Mouse (Mus musculus) limb, embryonic 13.5 days (tissue): Measurements from ENCODE around the gene Rasal3. TPM values are rescaled to one million over a fixed set of nuclear protein-coding genes. Genes with fewer than 3 reads are reported as not detected.

Source experiments
- ATAC-seq: fragments of 200-750 bp; cut with Nextera tagmentation; 2 replicates; pipeline ENCODE4 v1.8.0; 2017; ENCODE audit warnings: low read depth, moderate number of reproducible peaks, moderate TSS enrichment; ENCODE audit not compliant: low FRiP score
- H3K27ac ChIP-seq: fragments of 300-500 bp; sonication (generic); 2 replicates; pipeline ENCODE4 v1.5.1; 2015; ENCODE audit warnings: inconsistent platforms, mild to moderate bottlenecking, moderate library complexity
- H3K27me3 ChIP-seq: fragments of 300-500 bp; sonication (generic); 2 replicates; pipeline ENCODE4 v1.6.1; 2015; ENCODE audit warnings: mild to moderate bottlenecking, inconsistent platforms
- H3K36me3 ChIP-seq: fragments of 300-500 bp; sonication (generic); 2 replicates; pipeline ENCODE4 v1.6.1; 2015; ENCODE audit warnings: inconsistent platforms, mild to moderate bottlenecking, moderate library complexity
- H3K4me1 ChIP-seq: fragments of 300-500 bp; sonication (generic); 2 replicates; pipeline ENCODE4 v1.6.1; 2015; ENCODE audit warnings: inconsistent platforms
- H3K4me2 ChIP-seq: fragments of 300-500 bp; sonication (generic); replicated peaks from 2 replicates; pipeline ENCODE4 v1.6.1; 2015; ENCODE audit warnings: inconsistent platforms, mild to moderate bottlenecking, moderate library complexity
- H3K4me3 ChIP-seq: fragments of 300-500 bp; sonication (generic); 2 replicates; pipeline ENCODE4 v1.5.1; 2015; ENCODE audit warnings: moderate library complexity, mild to moderate bottlenecking, inconsistent platforms
- H3K9ac ChIP-seq: fragments of 300-500 bp; sonication (generic); 2 replicates; pipeline ENCODE4 v1.6.1; 2015; ENCODE audit warnings: mild to moderate bottlenecking, inconsistent platforms
- H3K9me3 ChIP-seq: fragments of 300-500 bp; sonication (generic); 2 replicates; pipeline ENCODE4 v1.6.1; 2016; ENCODE audit warnings: inconsistent platforms
- WGBS: fragments of 180-500 bp; shearing (Covaris S2); methylation state at CpG from one replicate; pipeline ENCODE4 v1.1.7; 2015; 5-methylcytosine and 5-hydroxymethylcytosine counted together
- polyA plus RNA-seq: library from polyadenylated mRNA; unstranded; fragments of >200 nt; fragmentation: Nextera tagmentation; extraction: Ambion mirVana; gene quantifications from 2 replicates; pipeline ENCODE4 v1.2.1, GENCODE M21; 2015

The Rasal3 gene
- polyA plus RNA-seq, 1 experiment from 2014 or later, result 0.85 TPM

- WGBS, result 80% methylated on average over 4 of the region's 4 CpGs
- no peak overlapping the region for H3K27ac ChIP-seq
- no peaks in the 10 kb centered on the region for H3K9me3 ChIP-seq
- peak overlapping the region; percentile 86 for H3K4me2 ChIP-seq
- H3K4me3 ChIP-seq, result peak overlapping the region; percentile 96
- peaks cover 29% of the 10 kb centered on the region for H3K4me1 ChIP-seq
- ATAC-seq, result no peak
- H3K9ac ChIP-seq, result peak overlapping the region; percentile 95
- H3K36me3 ChIP-seq, result peaks cover 52% of the 10 kb centered on the region
- no peaks in the 10 kb centered on the region for H3K27me3 ChIP-seq
These were observed 40.7 kb downstream of the Rasal3 start for GRCm38 (mm10) chr17:32362686-32363085.

DNA sequence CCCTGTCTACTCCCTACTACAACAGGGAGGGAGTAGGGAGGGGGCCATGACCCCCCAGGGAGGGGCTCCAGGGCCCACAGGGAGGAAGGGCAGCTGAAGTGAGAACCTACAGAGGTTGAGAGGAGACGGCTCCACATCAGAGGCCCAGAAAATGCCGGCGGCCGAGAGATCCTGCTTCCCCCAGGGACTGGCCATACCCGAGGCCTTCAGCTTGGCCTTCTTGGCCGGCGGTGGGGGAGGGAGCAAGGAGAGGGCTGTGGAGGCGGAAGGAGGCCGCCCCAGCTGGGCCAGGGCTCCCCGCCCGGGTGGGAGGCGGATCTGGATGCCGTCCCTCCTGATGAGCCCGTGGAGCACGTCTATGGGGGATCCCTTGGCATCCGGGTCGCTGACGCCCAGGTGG is 43.5 kb downstream of the Rasal3 start:
- Histone ChIP-seq H3K9ac (0 out of 2 replicates have a peak overlapping the region, but pooled peaks have one; percentile 13), H3K27me3 (no peaks in the 10 kb centered on the region), H3K36me3 (peaks cover 80% of the 10 kb centered on the region), H3K4me3 (no peak overlapping the region), H3K27ac (no peak overlapping the region), H3K9me3 (no peaks in the 10 kb centered on the region), H3K4me1 (peaks cover 23% of the 10 kb centered on the region), H3K4me2 (no peak overlapping the region)
- 86% methylated on average over 16 of the region's 18 CpGs for WGBS
- ATAC-seq, result no peak

DNA sequence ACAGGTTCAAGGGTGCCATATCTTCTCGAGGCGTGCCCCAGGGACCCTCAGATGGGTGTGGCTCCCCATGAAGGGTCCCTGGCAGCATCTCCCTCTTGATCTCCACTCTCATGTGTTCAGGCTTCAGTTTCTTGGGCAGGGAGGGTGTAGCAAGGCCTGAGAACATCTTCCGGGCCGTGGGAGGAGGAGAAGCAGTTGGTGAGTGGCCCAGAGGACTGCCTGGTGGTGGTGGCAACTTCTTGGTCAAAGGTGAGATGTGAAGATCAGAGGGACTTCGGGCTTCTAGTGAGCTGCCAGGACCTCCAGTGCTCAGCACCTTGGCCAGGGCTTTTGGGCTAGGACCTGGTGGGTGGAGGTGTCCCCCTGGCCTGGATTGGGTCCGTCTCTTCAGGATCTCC is 44.4 kb downstream of the Rasal3 start:
- H3K27me3 ChIP-seq, result no peaks in the 10 kb centered on the region
- H3K4me2 ChIP-seq, result no peak overlapping the region
- no peaks in the 10 kb centered on the region for H3K9me3 ChIP-seq
- no peak overlapping the region for H3K27ac ChIP-seq
- no peak overlapping the region for H3K9ac ChIP-seq
- H3K36me3 ChIP-seq, result peaks cover 89% of the 10 kb centered on the region
- WGBS, result 94% methylated on average over 6 of the region's 6 CpGs
- H3K4me1 ChIP-seq, result peaks cover 19% of the 10 kb centered on the region
- ATAC-seq, result no peak
- no peak overlapping the region for H3K4me3 ChIP-seq

DNA sequence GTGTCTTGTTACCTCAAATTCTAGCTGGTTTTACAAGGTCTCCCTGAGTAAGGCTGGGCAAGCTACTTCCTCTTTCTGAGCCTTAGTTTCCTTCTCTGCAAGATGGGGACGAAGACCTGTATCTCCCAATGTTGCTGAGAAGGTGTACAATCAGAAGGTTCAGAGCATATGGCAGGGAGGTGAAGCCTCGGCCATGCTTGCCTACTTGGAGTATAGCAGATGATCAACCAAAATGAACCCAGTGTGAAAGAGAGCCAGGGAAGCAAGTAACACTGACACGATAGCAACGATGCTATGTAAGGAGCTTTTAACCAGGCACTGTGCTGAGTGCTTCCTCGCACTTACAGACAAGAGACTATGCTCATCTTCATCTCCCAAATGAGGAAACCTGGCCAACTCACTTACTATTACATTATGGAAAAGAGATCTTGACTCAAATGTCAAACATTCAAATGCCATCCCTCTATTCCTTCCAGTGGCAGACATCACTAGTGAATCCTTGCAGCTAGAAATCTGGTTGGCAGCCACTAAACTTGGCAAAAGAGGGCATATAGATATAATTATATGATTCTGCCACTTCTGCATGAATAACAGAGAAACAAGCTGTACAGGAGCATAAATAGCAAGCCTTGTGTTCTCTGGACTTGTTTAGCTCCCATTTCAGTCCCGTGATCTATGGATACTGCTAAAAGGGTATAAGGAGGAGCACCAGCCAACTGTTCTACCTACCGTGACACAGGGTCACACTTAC is 45.0 kb downstream of the Rasal3 start:
- no peaks in the 10 kb centered on the region for H3K27me3 ChIP-seq
- no peak overlapping the region for H3K27ac ChIP-seq
- no peak overlapping the region for H3K4me2 ChIP-seq
- H3K36me3 ChIP-seq, result peaks cover 95% of the 10 kb centered on the region
- no peak overlapping the region for H3K4me3 ChIP-seq
- H3K9ac ChIP-seq, result no peak overlapping the region
- no peak for ATAC-seq
- peaks cover 17% of the 10 kb centered on the region for H3K4me1 ChIP-seq
- H3K9me3 ChIP-seq, result no peaks in the 10 kb centered on the region
- 93% methylated on average over 7 of the region's 7 CpGs for WGBS

DNA sequence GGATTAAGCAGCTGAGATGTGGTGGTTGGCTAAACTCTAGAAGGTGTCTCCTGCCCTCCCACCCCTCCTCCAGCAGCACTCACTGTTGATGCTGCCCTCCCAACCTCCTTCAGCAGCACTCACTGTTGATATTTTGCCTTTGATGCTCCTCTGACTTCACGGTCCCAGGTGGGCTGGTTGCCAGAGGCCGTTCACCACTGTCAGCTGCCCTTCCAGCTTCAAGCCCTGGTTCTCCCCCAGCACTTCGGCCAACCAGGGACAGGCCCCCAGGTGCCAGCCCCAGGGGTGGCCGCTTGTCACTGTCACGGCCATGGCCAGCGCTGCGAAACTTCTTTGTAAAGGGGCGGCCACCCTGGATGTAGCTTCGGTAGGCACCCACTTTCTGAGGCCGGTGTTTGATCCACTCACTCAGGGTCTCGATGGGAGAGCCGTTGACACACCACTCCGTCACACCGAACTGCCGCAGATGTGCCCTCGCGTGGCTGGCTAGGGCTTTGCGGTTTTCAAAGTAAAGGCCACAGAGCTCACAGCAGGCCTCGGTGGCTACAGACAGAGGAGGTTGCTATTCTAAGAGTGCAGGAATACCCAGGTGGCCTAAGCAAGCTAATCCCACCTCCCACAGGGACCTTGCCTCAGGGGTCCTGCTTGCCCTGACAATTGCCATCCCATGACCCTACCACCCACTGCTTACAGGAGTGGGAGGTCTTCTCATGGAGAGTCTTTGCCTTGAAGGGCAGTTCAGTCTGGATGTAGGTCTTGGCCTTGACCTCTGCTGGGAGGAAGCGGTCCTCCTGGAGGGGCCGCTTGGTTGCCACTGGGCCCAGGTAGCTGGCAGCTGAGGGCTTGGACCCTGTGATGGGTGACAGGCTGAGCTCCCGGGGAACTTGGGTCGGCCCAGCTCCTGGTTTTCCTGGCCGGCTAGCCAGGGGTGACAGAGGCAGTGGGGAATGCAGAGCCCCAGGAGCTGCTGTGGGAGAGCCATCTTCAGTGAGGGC is 46.3 kb downstream of the Rasal3 start:
- peaks cover 87% of the 10 kb centered on the region for H3K36me3 ChIP-seq
- no peaks in the 10 kb centered on the region for H3K27me3 ChIP-seq
- no peak for ATAC-seq
- no peak overlapping the region for H3K9ac ChIP-seq
- WGBS, result 89% methylated on average over 24 of the region's 24 CpGs
- no peak overlapping the region for H3K4me3 ChIP-seq
- peaks cover 4% of the 10 kb centered on the region for H3K4me1 ChIP-seq
- no peak overlapping the region for H3K27ac ChIP-seq
- H3K9me3 ChIP-seq, result no peaks in the 10 kb centered on the region
- no peak overlapping the region for H3K4me2 ChIP-seq

- no peak for ATAC-seq
- Histone ChIP-seq H3K4me1 (0 out of 2 replicates have a peak, but pooled peaks cover under 1% of the 10 kb centered on the region), H3K4me2 (no peak overlapping the region), H3K36me3 (peaks cover 79% of the 10 kb centered on the region), H3K27me3 (no peaks in the 10 kb centered on the region), H3K9ac (no peak overlapping the region), H3K9me3 (no peaks in the 10 kb centered on the region), H3K27ac (no peak overlapping the region), H3K4me3 (no peak overlapping the region)
- WGBS, result 93% methylated on average over 9 of the region's 9 CpGs
These were observed 47.1 kb downstream of the Rasal3 start for GRCm38 (mm10) chr17:32356281-32356680.

DNA sequence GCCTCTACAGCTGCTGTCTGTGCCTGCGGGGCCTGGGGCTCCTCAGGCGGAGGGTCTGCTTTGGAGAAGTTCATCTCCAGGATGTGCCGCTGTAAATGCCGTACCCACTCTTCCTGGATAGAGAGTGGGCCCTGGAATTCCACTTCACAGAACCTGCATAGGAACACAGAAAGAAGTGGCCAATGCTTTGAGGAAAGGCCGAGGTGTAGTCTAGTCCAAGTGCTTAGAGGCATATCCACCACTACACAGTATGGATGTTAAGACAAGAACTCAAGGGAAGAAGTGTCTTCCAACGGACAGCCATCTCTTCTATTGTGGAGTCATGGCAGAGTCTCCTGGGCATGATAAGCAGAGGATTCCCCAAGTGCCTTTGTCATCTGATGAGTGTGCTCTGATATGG is 48.4 kb downstream of the Rasal3 start:
- no peak for ATAC-seq
- H3K4me3 ChIP-seq, result no peak overlapping the region
- no peak overlapping the region for H3K27ac ChIP-seq
- H3K4me2 ChIP-seq, result no peak overlapping the region
- WGBS, result 93% methylated on average over 6 of the region's 6 CpGs
- 0 out of 2 replicates have a peak, but pooled peaks cover 2% of the 10 kb centered on the region for H3K4me1 ChIP-seq
- peaks cover 66% of the 10 kb centered on the region for H3K36me3 ChIP-seq
- H3K9me3 ChIP-seq, result no peaks in the 10 kb centered on the region
- H3K27me3 ChIP-seq, result no peaks in the 10 kb centered on the region
- no peak overlapping the region for H3K9ac ChIP-seq

DNA sequence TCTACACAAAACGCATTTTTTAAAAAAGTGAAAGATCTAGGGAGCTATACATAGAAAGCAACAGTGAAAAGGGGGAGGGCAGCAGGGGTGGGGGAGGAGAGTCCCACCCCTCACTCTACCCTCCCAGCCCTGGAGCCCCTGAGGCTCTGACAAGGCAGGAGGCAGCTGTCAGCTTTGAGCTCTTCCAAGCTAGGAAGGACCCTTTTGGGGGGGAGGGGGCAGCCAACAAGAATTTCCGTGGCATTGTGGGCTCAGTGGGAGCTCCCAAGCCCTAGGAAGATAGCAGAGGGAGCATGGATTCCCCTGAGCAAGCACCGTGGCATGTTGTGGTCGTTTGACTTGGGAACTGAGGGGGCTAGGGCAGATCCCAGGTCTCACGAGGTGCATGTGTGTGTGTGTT is 49.2 kb downstream of the Rasal3 start:
- Histone ChIP-seq H3K9me3 (no peaks in the 10 kb centered on the region), H3K4me1 (peaks cover 6% of the 10 kb centered on the region), H3K36me3 (peaks cover 58% of the 10 kb centered on the region), H3K4me2 (no peak overlapping the region), H3K9ac (no peak overlapping the region), H3K27me3 (no peaks in the 10 kb centered on the region), H3K27ac (no peak overlapping the region), H3K4me3 (no peak overlapping the region)
- 81% methylated on average over 5 of the region's 5 CpGs for WGBS
- no peak for ATAC-seq

DNA sequence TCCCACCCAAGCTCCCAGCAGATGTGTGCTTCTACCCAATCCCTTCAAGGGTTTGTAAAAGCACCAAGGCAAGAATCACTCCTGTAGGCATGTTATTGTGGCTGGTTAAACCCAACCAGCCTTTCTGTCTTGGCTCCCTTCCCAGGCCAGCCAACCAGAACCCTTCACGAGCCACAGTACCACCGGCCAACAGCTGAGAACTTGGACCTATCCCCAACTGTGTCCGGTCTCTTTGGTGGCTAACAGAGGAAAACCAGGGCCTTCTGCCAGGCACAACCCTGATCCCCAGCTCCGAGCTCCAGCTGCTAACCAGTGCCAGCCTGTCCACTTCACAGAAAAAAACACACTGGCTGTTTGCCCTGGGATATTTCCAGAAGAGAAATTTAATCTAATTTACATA is 49.7 kb downstream of the Rasal3 start:
- H3K9me3 ChIP-seq, result no peaks in the 10 kb centered on the region
- peaks cover 53% of the 10 kb centered on the region for H3K36me3 ChIP-seq
- no peaks in the 10 kb centered on the region for H3K27me3 ChIP-seq
- H3K9ac ChIP-seq, result no peak overlapping the region
- no peak overlapping the region for H3K27ac ChIP-seq
- no peak for ATAC-seq
- no peak overlapping the region for H3K4me3 ChIP-seq
- WGBS, result 76% methylated on average over 4 of the region's 4 CpGs
- H3K4me2 ChIP-seq, result no peak overlapping the region
- H3K4me1 ChIP-seq, result peaks cover 12% of the 10 kb centered on the region

- no peak for ATAC-seq
- Histone ChIP-seq H3K27me3 (no peaks in the 10 kb centered on the region), H3K4me2 (no peak overlapping the region), H3K9ac (no peak overlapping the region), H3K4me1 (peaks cover 23% of the 10 kb centered on the region), H3K4me3 (no peak overlapping the region), H3K36me3 (peaks cover 33% of the 10 kb centered on the region), H3K9me3 (no peaks in the 10 kb centered on the region), H3K27ac (no peak overlapping the region)
These were observed 51.7 kb downstream of the Rasal3 start for GRCm38 (mm10) chr17:32351726-32352125.

DNA sequence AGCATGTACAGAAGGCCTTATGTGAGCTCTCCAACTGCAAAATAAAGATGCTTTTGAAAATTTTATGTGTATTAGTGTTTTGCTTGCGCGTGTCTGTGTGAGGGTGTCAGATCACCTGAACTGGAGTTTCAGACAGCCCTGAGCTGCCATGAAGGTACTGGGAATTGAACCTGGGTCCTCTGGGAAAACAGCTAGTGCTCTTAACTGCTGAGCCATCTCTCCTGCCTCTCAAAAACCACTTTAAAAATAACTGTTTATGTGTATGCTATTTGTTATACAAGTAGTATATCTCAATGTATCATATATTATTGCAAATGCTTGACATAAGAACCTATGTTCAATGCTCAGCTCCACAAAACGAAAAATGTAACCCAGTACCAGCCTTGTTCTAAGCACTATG is 52.1 kb downstream of the Rasal3 start:
- H3K4me2 ChIP-seq, result peak overlapping the region; percentile 87
- no peak overlapping the region for H3K27ac ChIP-seq
- 73% methylated on average over 3 of the region's 3 CpGs for WGBS
- ATAC-seq, result no peak
- peak overlapping the region; percentile 92; the same call in 1 of the 2 replicates for H3K4me3 ChIP-seq
- no peaks in the 10 kb centered on the region for H3K27me3 ChIP-seq
- no peaks in the 10 kb centered on the region for H3K9me3 ChIP-seq
- H3K36me3 ChIP-seq, result peaks cover 29% of the 10 kb centered on the region
- H3K4me1 ChIP-seq, result peaks cover 23% of the 10 kb centered on the region
- no peak overlapping the region for H3K9ac ChIP-seq

DNA sequence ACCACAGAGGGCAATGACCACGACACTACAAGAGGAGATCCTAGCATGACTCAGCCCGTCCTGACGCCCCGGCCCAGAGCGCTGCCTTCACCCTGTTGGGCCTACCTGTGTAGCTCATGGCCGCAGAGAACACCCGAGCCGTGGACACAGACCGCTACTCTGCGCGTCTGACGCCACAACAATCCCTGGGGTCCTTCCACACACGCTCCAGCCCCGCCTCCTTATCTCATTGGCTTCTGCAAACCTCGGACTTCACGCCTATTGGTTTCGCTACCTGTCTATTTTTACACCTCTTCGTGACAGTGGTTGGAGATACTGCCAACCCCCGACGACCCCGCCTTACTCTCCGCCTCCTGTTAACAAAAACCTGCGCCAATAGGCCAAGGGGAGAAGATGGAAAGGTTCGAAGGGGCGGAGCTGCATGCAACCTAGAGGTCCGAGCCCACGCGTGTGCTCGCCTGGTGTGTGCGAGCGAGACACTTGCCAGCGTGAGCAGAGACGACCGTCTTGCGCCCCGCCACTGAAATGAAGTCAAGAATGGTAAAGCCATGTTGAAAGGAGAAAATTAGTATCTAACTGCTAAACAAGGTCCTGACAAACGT is 52.9 kb downstream of the Rasal3 start, which contains the start of gene Akap8l:
Gene Akap8l (minus strand): TSS at position 226 of the 602 bp plus-strand sequence.
- peaks cover 21% of the 10 kb centered on the region for H3K36me3 ChIP-seq
- no peaks in the 10 kb centered on the region for H3K27me3 ChIP-seq
- peaks cover 23% of the 10 kb centered on the region for H3K4me1 ChIP-seq
- H3K9me3 ChIP-seq, result no peaks in the 10 kb centered on the region
- under 1% methylated on average over 37 of the region's 37 CpGs for WGBS
- H3K9ac ChIP-seq, result peak within 1 kb of the TSS; percentile 82
- H3K4me2 ChIP-seq, result peak within 1 kb of the TSS; percentile 87
- peak; percentile 98 for ATAC-seq
- peak within 1 kb of the TSS; percentile 55 for H3K27ac ChIP-seq
- peak within 1 kb of the TSS; percentile 92 for H3K4me3 ChIP-seq
